Mouse (Mus musculus): Measurements from ENCODE around the gene Ppp4r3a.
"Not testable (repeated sequence)": the region's sequence is repeated elsewhere in the genome, so short reads cannot be mapped to it uniquely, and the experiment has no call there.

Ppp4r3a gene

GRCm38 (mm10) chr12:101028247-101028953 lies 55.1 kb downstream of the Ppp4r3a start:
- DNase-seq: peak in 1 of 2 experiments; percentile 42

- DNase-seq: peak in 1 of 2 experiments; percentile 41
Observed at GRCm38 (mm10) chr12:101027451-101028246, 55.9 kb downstream of the Ppp4r3a start.

- DNase-seq: peak in 1 of 2 experiments; percentile 31
Observed at GRCm38 (mm10) chr12:101026946-101027345, 56.6 kb downstream of the Ppp4r3a start.

GRCm38 (mm10) chr12:101026518-101026917 lies 57.0 kb downstream of the Ppp4r3a start:
- peak in 1 of 2 experiments; percentile 33 for DNase-seq

- no peak for DNase-seq
Observed at GRCm38 (mm10) chr12:101026025-101026424, 57.5 kb downstream of the Ppp4r3a start.

- no peak for DNase-seq
Observed at GRCm38 (mm10) chr12:101025379-101025778, 58.1 kb downstream of the Ppp4r3a start.

- no peak for DNase-seq
Observed at GRCm38 (mm10) chr12:101024824-101025223, 58.7 kb downstream of the Ppp4r3a start.

- DNase-seq: no peak
Observed at GRCm38 (mm10) chr12:101023143-101023542, 60.4 kb downstream of the Ppp4r3a start.

GRCm38 (mm10) chr12:101022353-101022752 lies 61.1 kb downstream of the Ppp4r3a start:
- no peak for DNase-seq

GRCm38 (mm10) chr12:101021484-101022226 lies 61.8 kb downstream of the Ppp4r3a start:
- DNase-seq: no peak

GRCm38 (mm10) chr12:101020210-101021015 lies 63.1 kb downstream of the Ppp4r3a start:
- DNase-seq: no peak

GRCm38 (mm10) chr12:101019443-101019842 lies 64.1 kb downstream of the Ppp4r3a start:
- no peak for DNase-seq

GRCm38 (mm10) chr12:101019031-101019430 lies 64.5 kb downstream of the Ppp4r3a start:
- no peak for DNase-seq

GRCm38 (mm10) chr12:101017971-101018371 lies 65.5 kb downstream of the Ppp4r3a start:
- peak in 1 of 2 experiments; percentile 54 for DNase-seq

GRCm38 (mm10) chr12:101016412-101016928 lies 67.0 kb downstream of the Ppp4r3a start:
- no peak for DNase-seq

- DNase-seq: peak; percentile 67 to 77
Observed at GRCm38 (mm10) chr12:101015926-101016325, 67.6 kb downstream of the Ppp4r3a start.

GRCm38 (mm10) chr12:101015165-101015560 lies 68.3 kb downstream of the Ppp4r3a start:
- DNase-seq: no peak

GRCm38 (mm10) chr12:101014549-101015164 lies 68.8 kb downstream of the Ppp4r3a start:
- DNase-seq: no peak

GRCm38 (mm10) chr12:101013668-101014067 lies 69.8 kb downstream of the Ppp4r3a start:
- DNase-seq: not testable (repeated sequence)

- DNase-seq: peak in 1 of 2 experiments; percentile 64
Observed at GRCm38 (mm10) chr12:101013078-101013665, 70.3 kb downstream of the Ppp4r3a start.

Data from kidney, postnatal 4 days (tissue).